Mouse (Mus musculus) right cerebral cortex, postnatal 36 days (tissue): ENCODE measurements around the gene Sox5.
A peak's percentile ranks its signal among the peaks of the same experiment; 100 is the strongest.

Source experiments
- DNase-seq, 2 experiments: peaks; one replicate each; pipeline ENCODE4 v3.0.0; 2022; ENCODE audit warnings: low spot score in 2 of 2, mixed read lengths in 1 of 2

Sox5 gene

GRCm38 (mm10) chr6:144659115-144660108, 122.4 kb downstream of the Sox5 start:
- DNase-seq = no peak

GRCm38 (mm10) chr6:144652876-144653275, 128.9 kb downstream of the Sox5 start:
- no peak for DNase-seq

DNA sequence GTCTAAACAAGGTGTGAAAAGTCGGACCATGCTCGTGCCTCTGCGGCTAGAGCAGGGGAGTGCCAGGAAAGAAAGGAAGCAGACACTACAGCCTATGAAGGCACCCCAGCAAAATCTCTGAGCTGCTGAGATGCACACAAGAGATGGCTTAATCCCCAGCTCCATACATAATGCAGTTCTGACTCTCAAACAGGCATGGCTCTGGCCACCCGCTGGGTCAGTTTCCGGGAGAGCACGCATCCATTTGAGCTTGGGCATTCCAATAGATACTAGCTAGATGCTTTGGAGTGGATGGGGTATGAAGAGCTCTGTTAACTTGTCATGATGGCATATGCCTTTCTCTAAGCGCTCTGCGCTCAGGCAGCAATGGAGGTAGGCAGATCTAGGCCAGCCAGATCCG, 132.9 kb downstream of the Sox5 start:
- no peak for DNase-seq

DNA sequence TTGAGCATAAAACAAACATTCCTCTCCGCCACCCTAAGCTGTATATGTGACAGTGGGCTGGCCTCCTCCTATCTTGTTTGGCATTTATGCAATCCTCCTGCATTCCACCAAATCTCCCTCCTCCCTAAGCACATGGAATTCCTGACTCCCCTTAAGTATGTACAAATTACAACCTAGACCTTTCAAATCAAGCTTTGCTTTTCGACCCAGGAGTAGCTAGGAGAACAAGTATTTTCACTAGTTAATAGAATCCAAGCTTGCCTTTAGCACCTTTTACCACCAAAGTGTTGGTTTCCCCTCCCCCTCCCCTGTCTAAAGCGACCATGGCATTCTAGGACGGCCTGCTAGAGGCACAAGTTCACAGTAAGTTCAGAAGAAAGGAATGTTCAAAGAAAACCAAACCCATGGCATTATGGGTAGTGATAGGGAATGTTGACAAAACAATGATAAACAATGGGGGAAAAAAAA, 133.6 kb downstream of the Sox5 start:
- DNase-seq = no peak

DNA sequence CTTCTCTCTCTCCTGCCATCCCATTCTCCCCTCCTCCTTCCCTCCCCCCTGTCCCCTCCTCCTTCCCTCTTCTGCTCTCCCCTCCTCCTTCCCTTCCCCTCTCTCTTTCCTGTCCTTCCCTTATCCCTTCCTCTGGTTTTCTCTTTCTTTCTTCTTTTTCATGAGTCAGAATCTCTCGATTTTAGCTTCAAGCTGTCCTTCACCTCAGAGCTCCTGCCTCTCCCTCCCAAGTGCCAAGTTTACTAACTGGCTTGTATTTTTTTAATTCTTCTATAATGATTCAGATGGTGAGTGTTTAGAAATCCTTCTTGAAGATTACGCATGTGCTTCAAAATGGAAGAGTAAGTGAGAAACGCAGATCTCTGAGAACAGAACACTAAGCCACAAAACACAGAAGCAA, 135.4 kb downstream of the Sox5 start:
- DNase-seq = no peak

DNA sequence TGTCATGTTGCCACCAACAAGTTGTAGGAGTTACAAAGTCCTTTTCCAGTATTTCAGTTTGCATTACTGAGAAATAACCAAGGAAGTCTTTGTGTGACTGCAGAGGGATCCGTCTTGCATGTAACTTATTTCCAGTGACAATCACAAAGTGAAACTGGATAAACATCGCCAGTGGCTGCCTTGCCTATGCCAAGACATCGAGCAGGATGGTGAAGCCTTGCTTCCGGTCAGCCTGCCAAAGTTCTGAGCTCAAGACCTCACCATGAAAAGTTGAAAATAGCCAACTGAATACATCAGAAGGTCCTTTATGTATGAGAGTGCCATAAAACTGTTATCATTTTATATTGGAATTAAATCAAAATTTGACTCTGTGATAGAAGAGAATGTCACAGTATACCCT, 136.0 kb downstream of the Sox5 start:
- no peak for DNase-seq

DNA sequence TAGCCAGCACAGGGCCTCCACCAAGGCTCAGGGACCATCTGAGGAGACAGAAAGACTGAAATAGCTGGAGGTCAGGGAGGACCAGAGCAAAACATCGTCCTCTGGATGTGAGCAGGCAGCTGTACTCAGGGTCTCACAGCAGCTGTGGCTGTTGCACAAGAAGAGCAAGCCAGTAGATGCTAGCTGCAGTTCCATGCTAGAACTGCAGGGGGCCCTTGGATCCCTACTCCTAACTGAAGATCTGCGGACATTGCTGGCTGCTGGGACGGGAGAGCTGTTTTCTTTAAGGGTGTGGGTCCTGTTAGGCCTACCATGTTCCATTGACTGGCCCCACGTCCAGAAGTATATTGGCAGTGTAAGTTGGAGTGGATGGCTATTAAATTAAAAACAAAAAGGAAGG, 137.1 kb downstream of the Sox5 start:
- no peak for DNase-seq

GRCm38 (mm10) chr6:144643601-144644000, 138.2 kb downstream of the Sox5 start:
- DNase-seq = no peak

- DNase-seq = no peak
Observed at GRCm38 (mm10) chr6:144641888-144642287, 139.9 kb downstream of the Sox5 start.

DNA sequence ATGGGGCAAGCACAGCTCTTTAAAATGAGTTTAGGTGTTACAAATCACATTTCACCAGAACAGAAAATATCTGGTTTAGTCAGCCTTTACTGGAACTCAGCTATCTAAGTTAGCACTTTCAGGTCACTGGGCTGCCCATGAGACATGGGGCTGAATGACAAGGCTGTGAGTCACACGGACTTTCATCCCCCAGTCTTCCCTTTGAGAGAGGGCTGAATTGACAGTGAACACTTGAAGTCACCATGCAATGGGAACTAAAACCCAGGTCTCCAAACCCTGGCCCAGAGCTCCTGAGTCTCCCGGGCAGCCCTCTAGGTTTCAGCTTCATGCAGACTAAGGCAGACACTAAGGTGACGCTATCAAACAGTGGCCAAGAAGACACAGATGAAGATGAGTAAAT, 141.2 kb downstream of the Sox5 start:
- no peak for DNase-seq

- no peak for DNase-seq
Observed at GRCm38 (mm10) chr6:144638547-144638946, 143.2 kb downstream of the Sox5 start.

DNA sequence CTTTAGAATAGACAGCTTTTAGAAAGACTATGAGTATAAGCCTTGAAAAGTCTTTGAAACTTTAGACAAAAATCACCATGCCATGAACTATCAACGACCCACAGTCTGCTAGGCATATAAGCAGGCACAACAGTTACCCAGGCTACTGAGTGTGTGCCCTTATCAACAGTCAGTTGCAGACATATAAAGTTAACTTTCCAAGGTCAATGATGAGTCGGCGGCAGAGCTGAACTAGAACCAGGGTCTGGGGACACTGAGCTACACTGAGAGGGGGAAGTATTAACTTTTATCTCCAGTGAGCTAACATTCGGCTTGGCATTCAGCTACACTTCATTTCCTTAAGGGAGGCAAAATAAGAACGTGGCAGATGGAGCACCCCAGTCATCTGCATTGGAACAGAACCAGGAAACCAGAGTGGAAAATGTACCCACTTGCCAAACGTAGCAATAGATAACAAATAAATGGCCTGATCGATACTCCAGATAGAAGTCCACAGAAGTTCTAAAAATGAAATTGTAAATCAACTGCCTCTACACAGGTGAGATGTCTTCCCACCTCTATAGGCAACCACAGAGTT, 154.2 kb downstream of the Sox5 start:
- no peak for DNase-seq

GRCm38 (mm10) chr6:144621089-144621769, 160.5 kb downstream of the Sox5 start:
- DNase-seq = no peak

GRCm38 (mm10) chr6:144611383-144611791, 170.4 kb downstream of the Sox5 start:
- no peak for DNase-seq

DNA sequence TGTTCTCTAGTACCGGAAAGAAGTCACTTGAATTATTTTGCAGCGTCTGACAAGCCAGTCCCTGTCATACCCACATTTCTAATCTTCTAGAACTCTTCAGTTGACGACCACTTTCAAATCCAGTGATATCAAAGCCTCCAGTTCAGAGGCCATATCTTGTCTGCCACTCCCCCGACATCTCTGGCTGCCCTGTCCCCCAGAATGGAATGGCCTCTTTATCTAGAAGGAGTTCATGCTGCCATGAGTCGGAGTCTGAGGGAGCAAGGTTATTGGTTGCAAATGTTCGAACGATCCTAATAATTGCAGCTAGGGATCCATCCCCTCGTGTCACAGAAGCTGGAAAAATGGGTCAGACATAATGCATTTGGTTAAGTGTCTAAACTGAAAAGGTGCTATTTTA, 170.9 kb downstream of the Sox5 start:
- DNase-seq = no peak

GRCm38 (mm10) chr6:144602883-144603282, 178.9 kb downstream of the Sox5 start:
- DNase-seq = no peak

DNA sequence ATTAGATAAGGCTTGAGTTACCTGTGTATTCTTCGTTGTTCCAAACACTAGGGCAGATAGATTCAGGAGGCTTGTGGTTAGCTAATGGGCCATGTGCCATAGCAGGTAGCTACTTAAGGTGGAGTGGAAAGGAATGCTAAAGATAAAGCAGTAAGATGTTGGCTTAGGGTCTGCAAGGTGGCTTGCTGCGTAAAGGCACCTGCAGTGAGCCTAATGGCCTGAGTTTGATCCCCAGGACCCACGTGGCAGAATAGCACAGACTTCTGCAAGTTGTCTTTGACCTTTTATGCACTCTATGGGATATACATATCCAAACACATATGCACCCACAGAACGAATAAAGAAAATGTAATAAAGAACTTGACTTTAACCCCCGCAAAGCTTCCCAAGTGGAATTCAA, 181.4 kb downstream of the Sox5 start:
- DNase-seq = no peak

DNA sequence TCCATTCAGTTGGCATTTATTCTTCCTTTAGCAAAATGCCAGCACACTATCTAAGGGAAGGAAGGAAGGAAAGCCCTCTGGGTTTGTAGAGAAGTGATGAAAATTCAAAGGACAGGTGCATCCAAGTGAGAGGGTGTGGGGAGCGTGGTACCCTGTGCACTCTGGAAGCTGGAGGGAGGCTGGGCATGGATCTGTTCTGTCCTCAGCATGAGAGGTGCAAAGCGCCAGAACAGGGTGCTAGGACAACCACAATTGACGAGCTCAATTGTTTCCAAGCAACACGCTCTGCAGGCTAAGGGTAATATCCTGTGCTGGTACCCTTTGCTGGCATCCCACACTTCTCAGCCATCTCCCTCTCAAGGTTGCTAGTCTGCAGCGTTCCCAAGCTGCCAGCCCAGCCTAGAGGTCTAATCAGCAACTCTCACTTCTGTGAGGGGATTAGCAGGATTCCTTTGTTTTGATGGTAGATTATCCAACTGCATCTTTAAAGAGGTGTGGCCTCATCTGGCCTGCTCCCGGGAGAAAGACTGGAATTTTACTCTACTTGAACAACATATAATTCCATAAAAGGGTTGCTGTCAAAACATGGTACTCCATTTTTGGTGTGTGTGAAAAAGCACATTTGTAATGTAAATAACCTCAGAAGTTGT, 183.3 kb downstream of the Sox5 start:
- no peak for DNase-seq

GRCm38 (mm10) chr6:144596536-144597210, 185.1 kb downstream of the Sox5 start:
- peak in 1 of 2 experiments; percentile 25 for DNase-seq

DNA sequence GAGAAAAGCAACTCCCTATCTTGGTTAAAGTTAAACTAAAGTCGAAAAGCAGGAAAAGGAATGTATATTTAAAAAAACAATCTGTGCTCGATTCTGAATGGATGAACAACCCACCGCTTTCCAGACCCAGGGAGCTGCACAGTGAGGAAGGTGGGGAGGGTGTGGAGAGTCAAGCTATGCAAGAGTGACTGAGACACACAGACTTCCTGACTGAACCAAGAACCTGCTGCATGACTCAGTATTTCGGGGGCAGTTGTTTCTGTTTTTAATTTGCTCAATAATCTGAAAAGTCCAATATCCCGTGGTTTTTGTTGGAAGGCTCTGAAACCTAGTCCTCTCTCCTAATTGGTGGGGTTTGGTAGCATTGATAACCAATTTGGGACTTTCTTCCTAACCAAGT, 196.9 kb downstream of the Sox5 start:
- no peak for DNase-seq

- DNase-seq = no peak
Observed at GRCm38 (mm10) chr6:144584074-144584840, 197.5 kb downstream of the Sox5 start.
